Mouse (Mus musculus) left cerebral cortex, postnatal 14 days (tissue): ENCODE measurements around the gene Fdxacb1. TPM values are rescaled to one million over a fixed set of nuclear protein-coding genes. Genes with fewer than 3 reads are reported as not detected.

ENCODE experiments used
- DNase-seq, 2 experiments: peaks; one replicate each; pipeline ENCODE4 v3.0.0; 2021 to 2022; ENCODE audit warnings: low spot score in 2 of 2, mixed read lengths in 1 of 2
- intact Hi-C: fragments of 180-260 bp; cut with DNase I; formaldehyde crosslinking; loops from one replicate; pipeline ENCODE4 v1.15.1; 2025
- long read RNA-seq, 2 experiments: library from polyadenylated mRNA; stranded (forward); transcript quantifications; one replicate each; pipeline ENCODE4 v2.0.0; 2021
- total RNA-seq, 2 experiments: library from RNA; stranded (reverse); gene quantifications; 2 replicates each; pipeline ENCODE4 v1.2.3; 2021

Gene Fdxacb1
- total RNA-seq: 1 to 10 TPM; 5.3 to 5.6 TPM
- long read RNA-seq, experiment 1, partial matches to known transcripts: 0 of 5 reads
- long read RNA-seq, experiment 1, other reads (novel, unspliced or antisense): 0 of 5 reads
- long read RNA-seq, experiment 2, partial matches to known transcripts: 1 of 2 reads
- long read RNA-seq, experiment 2, other reads (novel, unspliced or antisense): 0 of 2 reads

GRCm38 (mm10) chr9:50768107-50769002 is at the start of gene Fdxacb1:
TSS of gene Fdxacb1 (plus strand) at chr9:50768236.
- intact Hi-C loops: loop anchor here (5.0 kb wide), 1 partner anchor 71 kb away; no protein-coding TSS in a partner anchor
- DNase-seq: peak; percentile 98 to 99

GRCm38 (mm10) chr9:50718878-50719277 is 49.2 kb upstream of the Fdxacb1 start:
- no peak for DNase-seq

GRCm38 (mm10) chr9:50721061-50721460 is 47.0 kb upstream of the Fdxacb1 start:
- DNase-seq: no peak
- intact Hi-C loops: no loop called here

More at GRCm38 (mm10) chr9:50718878-50719277, 49.2 kb upstream of the Fdxacb1 start:
- intact Hi-C loops: no loop called here

- intact Hi-C loops: no loop called here
- no peak for DNase-seq
Measured at GRCm38 (mm10) chr9:50722451-50722911, 45.6 kb upstream of the Fdxacb1 start.

- intact Hi-C loops: no loop called here
- DNase-seq: peak; percentile 58 to 78
Measured at GRCm38 (mm10) chr9:50723406-50723805, 44.6 kb upstream of the Fdxacb1 start.

- intact Hi-C loops: no loop called here
Measured at GRCm38 (mm10) chr9:50724147-50724546, 43.9 kb upstream of the Fdxacb1 start.

GRCm38 (mm10) chr9:50724661-50725330 is 43.2 kb upstream of the Fdxacb1 start:
- no peak for DNase-seq
- intact Hi-C loops: no loop called here

More at GRCm38 (mm10) chr9:50724147-50724546, 43.9 kb upstream of the Fdxacb1 start:
- DNase-seq: no peak

GRCm38 (mm10) chr9:50725921-50726590 is 42.0 kb upstream of the Fdxacb1 start:
- intact Hi-C loops: no loop called here

GRCm38 (mm10) chr9:50727171-50727924 is 40.7 kb upstream of the Fdxacb1 start:
- intact Hi-C loops: no loop called here
- peak; percentile 72 to 73 for DNase-seq

More at GRCm38 (mm10) chr9:50725921-50726590, 42.0 kb upstream of the Fdxacb1 start:
- DNase-seq: no peak

GRCm38 (mm10) chr9:50727925-50728651 is 39.9 kb upstream of the Fdxacb1 start:
- DNase-seq: peak; percentile 91 to 96
- intact Hi-C loops: no loop called here

- intact Hi-C loops: no loop called here
- no peak for DNase-seq
Measured at GRCm38 (mm10) chr9:50729600-50729999, 38.4 kb upstream of the Fdxacb1 start.

GRCm38 (mm10) chr9:50732560-50732959 is 35.5 kb upstream of the Fdxacb1 start:
- no peak for DNase-seq
- intact Hi-C loops: loop anchor here (5.0 kb wide), 1 partner anchor 35 kb away; no protein-coding TSS in a partner anchor

GRCm38 (mm10) chr9:50734989-50735388 is 33.0 kb upstream of the Fdxacb1 start:
- DNase-seq: peak in 1 of 2 experiments; percentile 61
- intact Hi-C loops: loop anchor here (5.0 kb wide), 1 partner anchor 38 kb away; no protein-coding TSS in a partner anchor

- peak; percentile 90 to 93 for DNase-seq
- intact Hi-C loops: no loop called here
Measured at GRCm38 (mm10) chr9:50738914-50739870, 28.8 kb upstream of the Fdxacb1 start, which contains the start of gene Dixdc1. TSS of gene Dixdc1 (minus strand) at chr9:50739517.

- intact Hi-C loops: no loop called here
- no peak for DNase-seq
Measured at GRCm38 (mm10) chr9:50740867-50741784, 26.9 kb upstream of the Fdxacb1 start.

- intact Hi-C loops: no loop called here
- no peak for DNase-seq
Measured at GRCm38 (mm10) chr9:50742261-50742660, 25.8 kb upstream of the Fdxacb1 start.
